Mouse (Mus musculus) C3H10T1/2 (cell line): ENCODE measurements around the gene Slc8a3. TPM values are rescaled to one million over a fixed set of nuclear protein-coding genes. Genes with fewer than 3 reads are reported as not detected.

Experiments used
- polyA plus RNA-seq, 2 experiments: library from polyadenylated mRNA; unstranded; fragments of >200 nt; fragmentation: generic; extraction: Trizol; gene quantifications; one replicate each; pipeline ENCODE4 v1.2.1; 2012; ENCODE audit warnings: missing spikeins in 2 of 2

Slc8a3 gene
- polyA plus RNA-seq, result under 1 TPM; 0.01 to 0.08 TPM

DNA sequence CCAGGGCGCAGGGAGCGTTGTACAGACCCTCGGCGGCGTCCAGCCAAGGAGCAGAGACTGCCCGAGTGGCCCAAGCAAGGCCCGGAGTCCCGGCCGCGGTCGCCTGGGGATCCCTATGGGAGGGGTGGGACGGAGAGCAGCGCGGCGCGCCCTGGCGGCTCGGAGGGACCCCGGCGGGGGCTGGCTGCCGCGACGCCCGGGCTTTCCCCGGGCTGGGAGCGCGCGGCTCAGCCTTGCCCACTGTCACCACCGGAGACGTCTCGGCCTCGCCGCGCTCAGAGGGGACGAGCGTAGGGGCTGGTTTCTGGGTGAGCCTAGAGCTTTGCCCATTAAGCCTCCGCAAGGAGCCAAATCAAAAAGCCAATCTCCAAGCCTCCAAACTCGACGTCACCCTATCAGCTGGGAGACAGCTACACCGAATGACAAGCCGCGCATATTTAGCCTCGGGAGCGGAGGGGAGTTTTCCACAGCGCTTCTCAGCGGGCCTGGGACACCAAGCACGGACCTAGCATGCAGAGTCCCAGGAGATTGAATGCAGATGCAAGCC lies at the start of gene Slc8a3:
Gene Slc8a3 (minus strand): TSS at position 306 of the 547 bp plus-strand sequence.

DNA sequence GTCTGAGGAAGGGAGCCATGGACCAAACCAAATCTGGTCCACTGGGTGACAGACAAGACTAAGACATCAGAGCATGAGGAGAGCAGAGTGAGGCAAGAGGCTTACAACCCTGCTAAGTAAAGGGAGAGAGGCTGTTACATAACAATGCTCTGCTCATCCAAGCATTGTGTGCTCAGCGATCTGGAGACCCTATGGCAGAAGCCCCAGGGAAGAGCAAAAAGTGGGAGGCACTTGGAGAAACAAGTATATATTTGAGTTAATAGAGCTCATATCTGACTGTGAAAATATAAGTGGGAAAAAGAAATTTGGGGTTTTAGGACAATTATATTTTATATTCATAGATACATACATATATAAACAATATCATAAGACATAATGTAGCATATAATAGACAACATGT lies 46.4 kb upstream of the Slc8a3 start, which contains the start of gene Gm4787:
Gene Gm4787 (minus strand): TSS at position 101 of the 400 bp plus-strand sequence.

Other genes with a start within 250 kb of the Slc8a3 start
- gene Gm4787, start 46.3 kb upstream of the Slc8a3 start, polyA plus RNA-seq, result under 1 TPM; 0.02 to 0.27 TPM
- gene Adam4, start 88.8 kb upstream of the Slc8a3 start, polyA plus RNA-seq, result under 1 TPM in 1 of 2 experiments, not detected in 1; 0.32 TPM
- gene Cox16, start 151.9 kb upstream of the Slc8a3 start, polyA plus RNA-seq, result 10 to 100 TPM; 19.8 to 74.8 TPM
- gene Gm20498, start 199.7 kb upstream of the Slc8a3 start, polyA plus RNA-seq, result 10 to 100 TPM in 1 of 2 experiments, 1 to 10 TPM in 1; 7.7 to 17.5 TPM
- gene Synj2bp, start 199.7 kb upstream of the Slc8a3 start, polyA plus RNA-seq, result 1 to 10 TPM; 4.7 to 9.7 TPM
- under 1 TPM in 1 of 2 experiments, not detected in 1; 0.05 TPM for gene Adam21, start 235.3 kb upstream of the Slc8a3 start, polyA plus RNA-seq